Mouse (Mus musculus) limb, embryonic 14.5 days (tissue): ENCODE results near the gene Barx1. TPM values are rescaled to one million over a fixed set of nuclear protein-coding genes. Genes with fewer than 3 reads are reported as not detected.

ENCODE experiments used
- ATAC-seq: fragments of 200-750 bp; cut with Nextera tagmentation; 2 replicates; pipeline ENCODE4 v1.8.0; 2017; ENCODE audit warnings: low read depth, moderate number of reproducible peaks, moderate TSS enrichment; ENCODE audit not compliant: low FRiP score
- DNase-seq: peaks from one replicate; pipeline ENCODE4 v3.0.0-alpha.2; 2015; ENCODE audit warnings: low spot score
- H3K27ac ChIP-seq: fragments of 300-500 bp; sonication (generic); replicated peaks from 2 replicates; pipeline ENCODE4 v1.5.1; 2014; ENCODE audit warnings: low read depth, mild to moderate bottlenecking, low read length, moderate library complexity, mixed read lengths
- H3K27me3 ChIP-seq: fragments of 300-500 bp; sonication (generic); 2 replicates; pipeline ENCODE4 v1.6.1; 2014; ENCODE audit warnings: low read length, mixed read lengths; ENCODE audit not compliant: control insufficient read depth, insufficient read depth
- H3K36me3 ChIP-seq: fragments of 300-500 bp; sonication (generic); 2 replicates; pipeline ENCODE4 v1.6.1; 2014; ENCODE audit warnings: mild to moderate bottlenecking, low read length, moderate library complexity, mixed read lengths; ENCODE audit not compliant: control insufficient read depth, insufficient read depth
- H3K4me1 ChIP-seq: fragments of 300-500 bp; sonication (generic); 2 replicates; pipeline ENCODE4 v1.6.1; 2014; ENCODE audit warnings: antibody characterized with exemption, low read length, mixed read lengths; ENCODE audit not compliant: control insufficient read depth, insufficient read depth
- H3K4me2 ChIP-seq: fragments of 300-500 bp; sonication (generic); replicated peaks from 2 replicates; pipeline ENCODE4 v1.6.1; 2014; ENCODE audit warnings: low read depth, mild to moderate bottlenecking, low read length, moderate library complexity; ENCODE audit not compliant: severe bottlenecking
- H3K4me3 ChIP-seq: fragments of 300-500 bp; sonication (generic); replicated peaks from 2 replicates; pipeline ENCODE4 v1.5.1; 2014; ENCODE audit warnings: low read length
- H3K9ac ChIP-seq: fragments of 300-500 bp; sonication (generic); 2 replicates; pipeline ENCODE4 v1.6.1; 2014; ENCODE audit warnings: mild to moderate bottlenecking, low read depth, low read length, moderate library complexity; ENCODE audit not compliant: severe bottlenecking
- H3K9me3 ChIP-seq: fragments of 300-500 bp; sonication (generic); 2 replicates; pipeline ENCODE4 v1.6.1; 2016; ENCODE audit warnings: low read length; ENCODE audit not compliant: control insufficient read depth
- POLR2A ChIP-seq: fragments of 200-500 bp; IDR thresholded peaks from 2 replicates; pipeline ENCODE4 v1.8.0; 2012; ENCODE audit warnings: inconsistent platforms, mild to moderate bottlenecking, moderate library complexity, borderline replicate concordance; ENCODE audit not compliant: insufficient read depth, insufficient read length; ENCODE audit errors: extremely low read depth
- WGBS: fragments of 180-500 bp; shearing (Covaris S2); extraction: QIAGEN DNeasy Blood & Tissue Kit; methylation state at CpG from one replicate; pipeline ENCODE4 v1.1.7; 2014; 5-methylcytosine and 5-hydroxymethylcytosine counted together
- polyA plus RNA-seq, 2 experiments: library from polyadenylated mRNA; depleted of rRNA in 1 of 2; stranded (reverse) in 1 of 2; unstranded in 1 of 2; fragments of >200 nt; fragmentation: Nextera tagmentation in 1 of 2; extraction: Ambion mirVana in 1 of 2; gene quantifications; 2 replicates each; pipeline versions ENCODE4 v1.2.1 to v1.2.3; 2012 to 2014

The Barx1 gene
- polyA plus RNA-seq, 2 experiments = 5.4 to 10.0 TPM

DNA sequence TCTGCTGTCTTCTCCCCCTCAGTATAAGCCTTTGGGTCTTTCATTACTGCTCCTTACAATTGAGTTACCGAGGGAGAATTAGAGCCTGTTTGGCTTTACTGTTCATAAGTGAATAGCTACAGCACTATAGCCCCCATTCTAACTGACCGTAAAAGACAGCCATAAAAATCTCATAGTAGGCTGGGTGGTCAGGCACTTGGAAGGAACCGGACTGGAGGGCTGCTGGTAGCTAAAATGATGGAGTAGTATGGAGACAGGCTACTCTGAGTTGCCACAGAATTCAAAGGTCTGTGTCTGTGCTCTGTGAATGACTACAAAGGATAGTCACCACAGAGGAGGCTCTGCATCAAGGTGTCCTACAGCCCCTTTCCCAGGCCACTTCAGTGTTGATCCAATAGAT lies 18.8 kb upstream of the Barx1 start:
- Histone ChIP-seq H3K27me3 (no peaks in the 10 kb centered on the region), H3K9me3 (no peaks in the 10 kb centered on the region), H3K27ac (no peak overlapping the region), H3K4me3 (no peak overlapping the region), H3K36me3 (no peaks in the 10 kb centered on the region), H3K4me1 (no peaks in the 10 kb centered on the region), H3K4me2 (no peak overlapping the region), H3K9ac (no peak overlapping the region)
- no peak for ATAC-seq
- WGBS = 39% methylated on average over 3 of the region's 3 CpGs
- TF ChIP-seq POLR2A = no peak
- DNase-seq = no peak

DNA sequence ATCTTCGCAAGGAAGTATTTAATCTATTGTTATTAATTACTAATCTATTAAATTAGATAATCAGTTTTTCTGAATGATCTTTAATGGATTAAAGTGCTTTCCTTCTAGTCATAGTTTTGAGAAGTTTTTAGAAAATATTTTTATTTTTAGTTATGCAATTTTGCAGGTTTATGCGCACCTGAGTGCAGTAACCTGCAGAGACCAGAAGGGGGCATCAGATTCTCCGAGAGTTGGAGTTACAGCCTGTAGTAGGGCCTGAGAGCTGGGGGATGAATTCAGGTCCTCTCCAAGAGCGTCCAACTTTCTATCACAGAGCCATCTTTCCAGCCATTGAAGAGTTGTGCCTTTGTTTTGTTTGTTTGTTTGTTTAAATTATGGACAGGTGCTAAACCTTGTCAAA lies 16.1 kb upstream of the Barx1 start:
- 91% methylated on average over 4 of the region's 4 CpGs for WGBS
- no peaks in the 10 kb centered on the region for H3K4me1 ChIP-seq
- H3K36me3 ChIP-seq = no peaks in the 10 kb centered on the region
- DNase-seq (no peak), ATAC-seq (no peak)
- H3K27ac ChIP-seq = no peak overlapping the region
- no peak overlapping the region for H3K4me3 ChIP-seq
- TF ChIP-seq POLR2A = no peak
- no peak overlapping the region for H3K9ac ChIP-seq
- H3K27me3 ChIP-seq = no peaks in the 10 kb centered on the region
- no peaks in the 10 kb centered on the region for H3K9me3 ChIP-seq
- H3K4me2 ChIP-seq = no peak overlapping the region

GRCm38 (mm10) chr13:48650615-48651014 lies 12.2 kb upstream of the Barx1 start:
- TF ChIP-seq POLR2A = no peak
- H3K4me3 ChIP-seq = no peak overlapping the region
- H3K9me3 ChIP-seq = no peaks in the 10 kb centered on the region
- DNase-seq (no peak), ATAC-seq (no peak)
- no peak overlapping the region for H3K27ac ChIP-seq
- no peaks in the 10 kb centered on the region for H3K36me3 ChIP-seq
- H3K4me1 ChIP-seq = no peaks in the 10 kb centered on the region
- H3K4me2 ChIP-seq = no peak overlapping the region
- H3K9ac ChIP-seq = no peak overlapping the region
- WGBS = 0% methylated on average over 1 of the region's 1 CpGs
- 0 out of 2 replicates have a peak, but pooled peaks cover 3% of the 10 kb centered on the region for H3K27me3 ChIP-seq

- no peak for DNase-seq
- ATAC-seq = no peak
- Histone ChIP-seq H3K36me3 (no peaks in the 10 kb centered on the region), H3K4me3 (no peak overlapping the region), H3K4me2 (no peak overlapping the region), H3K9me3 (no peaks in the 10 kb centered on the region), H3K9ac (no peak overlapping the region), H3K4me1 (peaks cover 3% of the 10 kb centered on the region; the same call in 1 of the 2 replicates), H3K27me3 (peaks cover 10% of the 10 kb centered on the region), H3K27ac (no peak overlapping the region)
- 62% methylated on average over 6 of the region's 6 CpGs for WGBS
- TF ChIP-seq POLR2A = no peak
These were observed 11.4 kb upstream of the Barx1 start for GRCm38 (mm10) chr13:48651132-48652065.

- no peaks in the 10 kb centered on the region for H3K36me3 ChIP-seq
- peaks cover 9% of the 10 kb centered on the region; the same call in 1 of the 2 replicates for H3K4me1 ChIP-seq
- peak; percentile 71 for DNase-seq
- H3K9me3 ChIP-seq = no peaks in the 10 kb centered on the region
- ATAC-seq = peak; percentile 62; the same call in 1 of the 2 replicates
- 8% methylated on average over 14 of the region's 14 CpGs for WGBS
- no peak overlapping the region for H3K27ac ChIP-seq
- no peak overlapping the region for H3K9ac ChIP-seq
- peaks cover 36% of the 10 kb centered on the region for H3K27me3 ChIP-seq
- H3K4me3 ChIP-seq = no peak overlapping the region
- H3K4me2 ChIP-seq = no peak overlapping the region
- no peak for TF ChIP-seq POLR2A
These were observed 8.7 kb upstream of the Barx1 start for GRCm38 (mm10) chr13:48653788-48654770.
